In genomic region chr13:37845641-37846040, GRCm38 (mm10) we compare ENCODE assay signal across 1 mouse cellular context.
TF ChIP-seq lines count a peak whose summit lies in the region.

No protein-coding gene starts in this region.

TF ChIP-seq in MEL, 35 proteins besides CTCF, POLR2A, EP300 and RAD21 (continued from another document):
- TF ChIP-seq UBTF (IDR thresholded peaks at IDR 0.05; ENCODE audit: borderline replicate concordance, insufficient read depth, low read depth, low read length) (no peak), TAL1 (IDR thresholded peaks at IDR 0.05; ENCODE audit: low read length) (no peak), MYC (IDR thresholded peaks at IDR 0.05; ENCODE audit: low read depth, low read length) (no peak), TCF12 (IDR thresholded peaks at IDR 0.05; ENCODE audit: low read depth, low read length) (no peak), ETS1 (IDR thresholded peaks at IDR 0.05; ENCODE audit: low read depth, low read length) (no peak), MAX (IDR thresholded peaks at IDR 0.05; ENCODE audit: low read length) (no peak), NRF1 (IDR thresholded peaks at IDR 0.05; ENCODE audit: insufficient read depth, low read depth, low read length, poor library complexity, severe bottlenecking) (no peak), POLR2AphosphoS5 (IDR thresholded peaks at IDR 0.05; ENCODE audit: borderline replicate concordance, low read depth, low read length) (no peak), ZC3H11A (IDR thresholded peaks at IDR 0.05; ENCODE audit: low read depth, low read length) (no peak), USF2 (IDR thresholded peaks at IDR 0.05; ENCODE audit: borderline replicate concordance in 1 of 2, insufficient read depth in 1 of 2, low read depth in 1 of 2, low read length in 2 of 2) (no peak), MXI1 (IDR thresholded peaks at IDR 0.05; ENCODE audit: low read depth, low read length) (no peak)
